8 mouse cellular contexts compared by ENCODE assay signal in genomic region chr7:83813016-83813415, GRCm38 (mm10). TPM values are rescaled to one million over a fixed set of nuclear protein-coding genes. Genes with fewer than 3 reads are reported as not detected.
A peak's percentile ranks its signal among the peaks of the same experiment; 100 is the strongest.
DNase-seq lines count a peak whose midpoint lies in the region; ATAC-seq and TF ChIP-seq lines count a peak whose summit lies in the region.

No protein-coding gene starts in this region.

- H3K4me3 ChIP-seq in hindbrain, embryonic 10.5 days: no peak overlapping the region
- no peak overlapping the region for H3K4me3 ChIP-seq in hindbrain, embryonic 16.5 days (ENCODE audit: low read length)
- H3K4me3 ChIP-seq in midbrain, embryonic 11.5 days (ENCODE audit: low read depth, low read length): no peak overlapping the region
- H3K4me3 ChIP-seq in midbrain, embryonic 16.5 days (ENCODE audit: low read depth, low read length): no peak overlapping the region
- peak overlapping the region; percentile 25 for H3K4me3 ChIP-seq in limb, embryonic 10.5 days
- no peak overlapping the region for H3K4me3 ChIP-seq in stomach, postnatal 0 days (ENCODE audit: low read depth, low read length)

- H3K36me3 ChIP-seq in hindbrain, embryonic 10.5 days: no peaks in the 10 kb centered on the region
- H3K36me3 ChIP-seq in hindbrain, embryonic 16.5 days (ENCODE audit: control insufficient read depth, insufficient read depth, low read length): no peaks in the 10 kb centered on the region
- H3K36me3 ChIP-seq in midbrain, embryonic 11.5 days (ENCODE audit: control insufficient read depth, insufficient read depth, low read length): no peaks in the 10 kb centered on the region
- H3K36me3 ChIP-seq in midbrain, embryonic 16.5 days (ENCODE audit: control insufficient read depth, insufficient read depth, low read length): no peaks in the 10 kb centered on the region
- no peaks in the 10 kb centered on the region for H3K36me3 ChIP-seq in limb, embryonic 10.5 days
- no peaks in the 10 kb centered on the region for H3K36me3 ChIP-seq in stomach, postnatal 0 days (ENCODE audit: control insufficient read depth, insufficient read depth, low read length)

- no peak overlapping the region for H3K4me2 ChIP-seq in hindbrain, embryonic 16.5 days (ENCODE audit: low read length)
- H3K4me2 ChIP-seq in midbrain, embryonic 11.5 days: no peak overlapping the region
- H3K4me2 ChIP-seq in midbrain, embryonic 16.5 days (ENCODE audit: low read length): no peak overlapping the region
- no peak overlapping the region for H3K4me2 ChIP-seq in stomach, postnatal 0 days (replicated peaks; ENCODE audit: low read depth)

- no peak for TF ChIP-seq EP300 in stomach, postnatal 0 days (optimal IDR thresholded peaks at IDR 0.05)

- no peak for TF ChIP-seq CTCF in stomach, postnatal 0 days (IDR thresholded peaks at IDR 0.05; ENCODE audit: low read depth)

- no peaks in the 10 kb centered on the region for H3K27me3 ChIP-seq in hindbrain, embryonic 10.5 days (ENCODE audit: insufficient read depth, poor library complexity, severe bottlenecking)
- H3K27me3 ChIP-seq in hindbrain, embryonic 16.5 days (replicated peaks; ENCODE audit: control insufficient read depth, insufficient read depth, low read length): no peaks in the 10 kb centered on the region
- no peaks in the 10 kb centered on the region for H3K27me3 ChIP-seq in midbrain, embryonic 11.5 days (ENCODE audit: control insufficient read depth, insufficient read depth, low read length)
- no peaks in the 10 kb centered on the region for H3K27me3 ChIP-seq in midbrain, embryonic 16.5 days (ENCODE audit: control insufficient read depth, insufficient read depth, low read depth, low read length)
- no peaks in the 10 kb centered on the region for H3K27me3 ChIP-seq in limb, embryonic 10.5 days (ENCODE audit: low read depth, poor library complexity, severe bottlenecking)
- no peaks in the 10 kb centered on the region for H3K27me3 ChIP-seq in stomach, postnatal 0 days (ENCODE audit: control insufficient read depth, insufficient read depth, low read length)

- DNase-seq in hindbrain, embryonic 10.5 days (ENCODE audit: low spot score): peak; percentile 6
- peak; percentile 82 for DNase-seq in midbrain, embryonic 11.5 days (ENCODE audit: low spot score, missing footprints)
- DNase-seq in limb, embryonic 10.5 days (ENCODE audit: low spot score): peak; percentile 56
- no peak for DNase-seq in stomach, postnatal 0 days (ENCODE audit: low spot score)
- no peak for DNase-seq in layer of hippocampus, adult 11-12 months (ENCODE audit: low spot score)
- no peak for DNase-seq in natural killer cell, adult 2 months (ENCODE audit: low spot score in 2 of 2)

- 77% methylated on average over 6 of the region's 6 CpGs for WGBS in hindbrain, embryonic 10.5 days
- WGBS in hindbrain, embryonic 16.5 days: 94% methylated on average over 6 of the region's 6 CpGs
- 84% methylated on average over 6 of the region's 6 CpGs for WGBS in midbrain, embryonic 11.5 days
- WGBS in midbrain, embryonic 16.5 days: 84% methylated on average over 6 of the region's 6 CpGs
- 47% methylated on average over 6 of the region's 6 CpGs for WGBS in limb, embryonic 10.5 days
- WGBS in stomach, postnatal 0 days: 89% methylated on average over 6 of the region's 6 CpGs

- no peak overlapping the region for H3K9ac ChIP-seq in hindbrain, embryonic 16.5 days (ENCODE audit: low read depth, low read length)
- H3K9ac ChIP-seq in midbrain, embryonic 11.5 days (ENCODE audit: low read length): no peak overlapping the region
- H3K9ac ChIP-seq in midbrain, embryonic 16.5 days (ENCODE audit: low read depth, low read length): no peak overlapping the region
- H3K9ac ChIP-seq in stomach, postnatal 0 days (ENCODE audit: low read length): no peak overlapping the region

- H3K27ac ChIP-seq in hindbrain, embryonic 10.5 days: peak overlapping the region; percentile 87
- H3K27ac ChIP-seq in hindbrain, embryonic 16.5 days (ENCODE audit: low read depth, low read length): no peak overlapping the region
- H3K27ac ChIP-seq in midbrain, embryonic 11.5 days (ENCODE audit: low read depth, low read length): no peak overlapping the region
- H3K27ac ChIP-seq in midbrain, embryonic 16.5 days (ENCODE audit: low read length): no peak overlapping the region
- peak overlapping the region; percentile 94 for H3K27ac ChIP-seq in limb, embryonic 10.5 days
- 0 out of 2 replicates have a peak overlapping the region, but pooled peaks have one; percentile 25 for H3K27ac ChIP-seq in stomach, postnatal 0 days (replicated peaks)

- H3K4me1 ChIP-seq in hindbrain, embryonic 10.5 days (replicated peaks): peaks cover 55% of the 10 kb centered on the region
- peaks cover 10% of the 10 kb centered on the region for H3K4me1 ChIP-seq in hindbrain, embryonic 16.5 days (ENCODE audit: control insufficient read depth, insufficient read depth, low read depth, low read length)
- peaks cover 18% of the 10 kb centered on the region for H3K4me1 ChIP-seq in midbrain, embryonic 11.5 days (ENCODE audit: control insufficient read depth, insufficient read depth, low read length)
- peaks cover 13% of the 10 kb centered on the region for H3K4me1 ChIP-seq in midbrain, embryonic 16.5 days (ENCODE audit: control insufficient read depth, insufficient read depth, low read length)
- H3K4me1 ChIP-seq in limb, embryonic 10.5 days: peaks cover 74% of the 10 kb centered on the region
- H3K4me1 ChIP-seq in stomach, postnatal 0 days (replicated peaks; ENCODE audit: control insufficient read depth, insufficient read depth): peaks cover 7% of the 10 kb centered on the region

- no peaks in the 10 kb centered on the region for H3K9me3 ChIP-seq in hindbrain, embryonic 10.5 days
- H3K9me3 ChIP-seq in hindbrain, embryonic 16.5 days (ENCODE audit: control insufficient read depth, low read length): no peaks in the 10 kb centered on the region
- H3K9me3 ChIP-seq in midbrain, embryonic 11.5 days (ENCODE audit: control insufficient read depth, low read length): no peaks in the 10 kb centered on the region; the same call in 1 of the 2 replicates
- H3K9me3 ChIP-seq in midbrain, embryonic 16.5 days (replicated peaks; ENCODE audit: control insufficient read depth, low read length, poor library complexity, severe bottlenecking): no peaks in the 10 kb centered on the region
- H3K9me3 ChIP-seq in limb, embryonic 10.5 days (replicated peaks): no peaks in the 10 kb centered on the region
- H3K9me3 ChIP-seq in stomach, postnatal 0 days (ENCODE audit: control insufficient read depth, low read length): no peaks in the 10 kb centered on the region

- no peak for ATAC-seq in hindbrain, embryonic 16.5 days
- no peak for ATAC-seq in midbrain, embryonic 11.5 days (ENCODE audit: low FRiP score)
- no peak for ATAC-seq in midbrain, embryonic 16.5 days
- no peak for ATAC-seq in stomach, postnatal 0 days (ENCODE audit: low FRiP score, low TSS enrichment)

RNA-seq across cellular contexts. Expression of gene Cfap161, which starts 18.3 kb away (rescaled TPM):
- polyA plus RNA-seq in hindbrain, embryonic 10.5 days (2016; fragmentation: Nextera tagmentation; extraction: Ambion mirVana): 0.24 and 1.5 TPM in 2 replicates
- polyA plus RNA-seq in hindbrain, embryonic 16.5 days (2015; fragmentation: Nextera tagmentation; extraction: Ambion mirVana): 1.8 and 2.0 TPM in 2 replicates
- not detected in 2 replicates for polyA plus RNA-seq in midbrain, embryonic 11.5 days (2014; fragmentation: Nextera tagmentation; extraction: Ambion mirVana)
- polyA plus RNA-seq in midbrain, embryonic 16.5 days (2015; fragmentation: Nextera tagmentation; extraction: Ambion mirVana): 1.8 and 2.3 TPM in 2 replicates
- 0.14 TPM in 1 of 2 replicates, not detected in the other for polyA plus RNA-seq in limb, embryonic 10.5 days (2016; fragmentation: Nextera tagmentation; extraction: Ambion mirVana)
- 0.05 and 0.13 TPM in 2 replicates for polyA plus RNA-seq in stomach, postnatal 0 days (2015; fragmentation: Nextera tagmentation; extraction: Ambion mirVana)

Comparison
In these comparisons a context has a peak if more than half of its experiments do, and no peak if none do; other contexts are left out.
1. H3K27ac ChIP-seq: peak in hindbrain, embryonic 10.5 days (single experiment), limb, embryonic 10.5 days (single experiment) and stomach, postnatal 0 days (single experiment); none in hindbrain, embryonic 16.5 days (single experiment), midbrain, embryonic 11.5 days (single experiment) and midbrain, embryonic 16.5 days (single experiment).
2. DNase-seq: peak in hindbrain, embryonic 10.5 days (single experiment), midbrain, embryonic 11.5 days (single experiment) and limb, embryonic 10.5 days (single experiment); none in stomach, postnatal 0 days (single experiment), layer of hippocampus, adult 11-12 months (single experiment) and natural killer cell, adult 2 months (0 of 2).